12 mouse cellular contexts compared by ENCODE assay signal in the genomic region with DNA sequence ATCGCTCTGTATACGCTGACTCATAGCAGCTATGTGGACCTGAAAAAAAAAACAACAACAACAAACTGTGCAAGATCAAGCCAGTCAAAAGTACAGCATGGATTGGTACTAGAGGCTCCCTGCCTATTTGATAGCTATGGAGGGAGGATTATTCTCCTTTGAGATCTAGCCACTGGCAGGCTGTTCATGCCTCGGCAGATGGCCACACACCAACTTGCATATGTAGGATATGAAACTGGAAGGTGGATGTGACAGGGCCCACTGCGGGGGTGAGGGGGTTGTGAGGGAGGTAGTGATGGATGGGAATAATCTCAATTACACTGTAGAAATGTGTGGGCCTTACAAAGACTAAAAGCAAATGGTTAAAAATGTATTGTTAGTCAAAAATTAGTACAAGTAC.
"Had no signal": no experiment of that assay in that cellular context is flagged by ENCODE, and none has a peak within 500 bp of the region (broad histone marks: within the 10 kb centered on the region; RNA-seq: fewer than 3 reads in every experiment).

No protein-coding gene starts in this region.

- H3K9me3 ChIP-seq: limb, embryonic 10.5 days; liver, embryonic 15.5 days; midbrain, embryonic 13.5 days; stomach, embryonic 15.5 days had no signal

- H3K27ac ChIP-seq: layer of hippocampus, adult 2 months; limb, embryonic 10.5 days; liver, embryonic 15.5 days; midbrain, embryonic 13.5 days; stomach, embryonic 15.5 days had no signal

- H3K4me2 ChIP-seq: liver, embryonic 11.5 days; liver, embryonic 15.5 days; midbrain, embryonic 13.5 days; stomach, embryonic 15.5 days had no signal

- H3K36me3 ChIP-seq: limb, embryonic 10.5 days; liver, embryonic 15.5 days; midbrain, embryonic 13.5 days; stomach, embryonic 15.5 days had no signal

- DNase-seq: kidney, adult 8-10 months; kidney, postnatal 25 days; lung, adult 2 months; lung, postnatal 36 days; thymus, postnatal 4 days had no signal

- H3K4me1 ChIP-seq: limb, embryonic 10.5 days; liver, embryonic 15.5 days; midbrain, embryonic 13.5 days; stomach, embryonic 15.5 days had no signal

- H3K4me3 ChIP-seq: layer of hippocampus, adult 2 months; limb, embryonic 10.5 days; liver, embryonic 15.5 days; midbrain, embryonic 13.5 days; stomach, embryonic 15.5 days had no signal

- H3K9ac ChIP-seq: liver, embryonic 15.5 days; midbrain, embryonic 13.5 days; stomach, embryonic 15.5 days had no signal

- ATAC-seq: lung, postnatal 0 days; midbrain, embryonic 13.5 days had no signal

- H3K27me3 ChIP-seq: liver, embryonic 15.5 days; midbrain, embryonic 13.5 days; stomach, embryonic 15.5 days had no signal
